Mouse (Mus musculus) lung, embryonic 15.5 days (tissue): Measurements from ENCODE around the gene Deup1. TPM values are rescaled to one million over a fixed set of nuclear protein-coding genes. Genes with fewer than 3 reads are reported as not detected.

ENCODE experiments used
- polyA plus RNA-seq: library from polyadenylated mRNA; unstranded; fragments of >200 nt; fragmentation: Nextera tagmentation; extraction: Ambion mirVana; gene quantifications from 2 replicates; pipeline ENCODE4 v1.2.1, GENCODE M21; 2015

The Deup1 gene
- polyA plus RNA-seq, 1 experiment from 2014 or later, result 9.9 TPM

Other genes with a start within 250 kb of the Deup1 start
- 2.7 and 3.9 TPM in 2 replicates for gene Smco4, start 134.5 kb downstream of the Deup1 start, polyA plus RNA-seq
- gene Slc36a4, start 81.8 kb upstream of the Deup1 start, polyA plus RNA-seq, result 12.3 and 12.6 TPM in 2 replicates
- gene Mtnr1b, start 246.6 kb upstream of the Deup1 start, polyA plus RNA-seq, result not detected in 2 replicates